Mouse (Mus musculus) central nervous system, embryonic 18 days (tissue): ENCODE data around the gene Adprm. TPM values are rescaled to one million over a fixed set of nuclear protein-coding genes. Genes with fewer than 3 reads are reported as not detected.

Experiments
- polyA plus RNA-seq: library from polyadenylated mRNA; depleted of rRNA; stranded (reverse); fragments of >200 nt; gene quantifications from 2 replicates; pipeline ENCODE4 v1.2.3, GENCODE M21; 2012; rRNA removed

The Adprm gene
- 30.9 and 31.7 TPM in 2 replicates for polyA plus RNA-seq

DNA sequence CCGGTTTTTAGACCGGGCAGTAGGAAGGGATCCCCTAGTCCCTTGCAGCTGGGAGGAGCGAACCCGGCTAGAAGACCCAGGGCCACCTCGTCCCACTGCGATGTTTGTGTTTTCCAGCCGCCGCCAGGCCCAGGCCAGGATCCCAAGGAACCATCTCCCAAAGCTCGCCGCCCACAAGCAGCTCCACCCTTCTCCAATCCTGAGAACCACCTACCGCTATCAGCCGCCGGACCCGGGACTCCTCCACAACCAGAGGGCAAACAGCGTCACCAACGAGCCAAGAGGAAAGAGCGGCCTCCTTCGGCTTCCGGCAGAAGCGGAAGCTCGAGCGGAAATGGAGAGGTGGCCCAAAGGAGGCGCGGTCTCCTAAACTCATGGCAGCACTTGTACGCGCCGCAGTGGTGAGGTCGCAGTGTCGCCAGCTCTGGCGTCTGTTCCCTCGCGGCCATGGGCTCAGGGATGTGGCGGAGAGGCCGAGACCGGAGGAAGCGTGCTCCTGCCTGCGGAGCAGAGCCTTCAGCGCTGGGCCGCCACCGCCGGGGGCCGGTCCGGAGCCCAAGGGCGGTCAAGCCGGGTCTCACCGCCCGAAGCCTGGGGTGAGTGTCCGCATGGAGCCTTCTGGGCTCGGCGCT, at the start of gene Adprm, which contains the start of gene Sco1:
Gene Adprm (minus strand): TSS at position 274 of the 632 bp plus-strand sequence.
Gene Sco1 (plus strand): TSS at position 350 of the 632 bp plus-strand sequence.

GRCm38 (mm10) chr11:67078000-67078399, 25.6 kb upstream of the Adprm start, which contains the start of gene Myh3:
Gene Myh3 (plus strand): TSS chr11:67078300.

GRCm38 (mm10) chr11:67024867-67025477, 27.4 kb downstream of the Adprm start, which contains the start of gene Tmem220:
Gene Tmem220 (plus strand): TSS chr11:67025154.

Other genes starting within 250 kb of the Adprm start
- 0.25 and 3.2 TPM in 2 replicates for gene Pirt, start 140.6 kb downstream of the Adprm start, polyA plus RNA-seq
- 0.31 TPM in 1 of 2 replicates, not detected in the other for gene Tmem238l, start 96.0 kb downstream of the Adprm start, polyA plus RNA-seq
- gene Tmem220, start 27.4 kb downstream of the Adprm start, polyA plus RNA-seq, result 0.40 and 0.43 TPM in 2 replicates
- 5.8 and 7.0 TPM in 2 replicates for gene Sco1, start 76 bp upstream of the Adprm start, polyA plus RNA-seq
- gene Myh3, start 25.7 kb upstream of the Adprm start, polyA plus RNA-seq, result 0.19 and 12.5 TPM in 2 replicates
- 0.12 and 0.37 TPM in 2 replicates for gene Myh2, start 118.4 kb upstream of the Adprm start, polyA plus RNA-seq
- 0.05 and 0.21 TPM in 2 replicates for gene Myh1, start 147.5 kb upstream of the Adprm start, polyA plus RNA-seq
- 0.04 and 0.05 TPM in 2 replicates for gene Myh4, start 185.4 kb upstream of the Adprm start, polyA plus RNA-seq
- gene Myh8, start 224.5 kb upstream of the Adprm start, polyA plus RNA-seq, result 0.27 and 17.8 TPM in 2 replicates